Comparison of ENCODE assay signal across 1 mouse cellular context in genomic region chr5:122894821-122895220, GRCm38 (mm10).
TF ChIP-seq lines count a peak whose summit lies in the region.

No protein-coding gene starts in this region.

TF ChIP-seq in CH12.LX, 34 proteins besides CTCF, POLR2A, EP300 and RAD21 (continued from another document):
- TF ChIP-seq POLR2AphosphoS2 (IDR thresholded peaks at IDR 0.05; ENCODE audit: low read depth, low read length) (peak; percentile 53; the same call in 1 of the 2 replicates), NELFE (IDR thresholded peaks at IDR 0.05; ENCODE audit: low read depth, low read length) (0 out of 2 replicates have a peak, but pooled peaks have one; percentile 0), HCFC1 (IDR thresholded peaks at IDR 0.05; ENCODE audit: low read depth, low read length) (peak; percentile 62), TCF12 (IDR thresholded peaks at IDR 0.05; ENCODE audit: low read depth, low read length) (peak; percentile 80), GABPA (IDR thresholded peaks at IDR 0.05; ENCODE audit: insufficient replicate concordance, low read depth, low read length) (no peak), ELF1 (IDR thresholded peaks at IDR 0.05; ENCODE audit: low read depth, low read length) (peak; percentile 57; the same call in 1 of the 2 replicates), KAT2A (IDR thresholded peaks at IDR 0.05; ENCODE audit: insufficient replicate concordance, low read length) (no peak), ETS1 (conservative IDR thresholded peaks at IDR 0.05; ENCODE audit: low read depth, low read length) (peak; percentile 90), PAX5 (IDR thresholded peaks at IDR 0.05; ENCODE audit: low read length) (no peak), E2F4 (IDR thresholded peaks at IDR 0.05; ENCODE audit: insufficient replicate concordance, low read depth, low read length) (no peak), NRF1 (IDR thresholded peaks at IDR 0.05; ENCODE audit: low read depth, low read length) (no peak), SMC3 (IDR thresholded peaks at IDR 0.05; ENCODE audit: low read depth, low read length) (peak; percentile 15; the same call in 1 of the 2 replicates), MEF2A (IDR thresholded peaks at IDR 0.05; ENCODE audit: borderline replicate concordance, low read depth, low read length) (peak; percentile 95), MAZ (IDR thresholded peaks at IDR 0.05; ENCODE audit: low read depth, low read length) (peak; percentile 88; the same call in 1 of the 2 replicates), SIN3A (IDR thresholded peaks at IDR 0.05; ENCODE audit: low read length) (peak; percentile 84), ZMIZ1 (IDR thresholded peaks at IDR 0.05; ENCODE audit: low read depth, low read length) (peak; percentile 78), UBTF (IDR thresholded peaks at IDR 0.05; ENCODE audit: low read depth, low read length) (no peak), MAX (IDR thresholded peaks at IDR 0.05; ENCODE audit: low read length) (0 out of 2 replicates have a peak, but pooled peaks have one; percentile 59), TBP (conservative IDR thresholded peaks at IDR 0.05; ENCODE audit: low read depth, low read length) (peak; percentile 59; the same call in 1 of the 2 replicates), USF2 (conservative IDR thresholded peaks at IDR 0.05; ENCODE audit: low read depth, low read length) (no peak), MXI1 (IDR thresholded peaks at IDR 0.05; ENCODE audit: low read depth, low read length) (peak; percentile 64; the same call in 1 of the 2 replicates), CHD2 (IDR thresholded peaks at IDR 0.05; ENCODE audit: low read length) (peak; percentile 94)
TF ChIP-seq in CH12.LX: peak in this region for 23.
